Mouse (Mus musculus) megakaryocyte, embryonic 14.5 days (primary cell): ENCODE measurements around the gene Gm9507.
"Not testable (repeated sequence)": the region's sequence is repeated elsewhere in the genome, so short reads cannot be mapped to it uniquely, and the experiment has no call there.

Experiments
- FLI1 ChIP-seq: IDR thresholded peaks from 2 replicates; pipeline ENCODE4 v1.6.1; 2012; ENCODE audit warnings: low read length, inconsistent platforms, mixed read lengths
- GATA1 ChIP-seq: IDR thresholded peaks from 3 replicates; pipeline ENCODE4 v1.6.1; 2012; ENCODE audit warnings: mixed read lengths, low read length, inconsistent platforms, borderline replicate concordance

- TF ChIP-seq GATA1, FLI1: not testable (repeated sequence)
Measured at GRCm38 (mm10) chr10:77787876-77788275, 23.8 kb downstream of the Gm9507 start, which contains the start of gene Gm7137.
